ENCODE assay signal across 14 mouse cellular contexts in the genomic region with DNA sequence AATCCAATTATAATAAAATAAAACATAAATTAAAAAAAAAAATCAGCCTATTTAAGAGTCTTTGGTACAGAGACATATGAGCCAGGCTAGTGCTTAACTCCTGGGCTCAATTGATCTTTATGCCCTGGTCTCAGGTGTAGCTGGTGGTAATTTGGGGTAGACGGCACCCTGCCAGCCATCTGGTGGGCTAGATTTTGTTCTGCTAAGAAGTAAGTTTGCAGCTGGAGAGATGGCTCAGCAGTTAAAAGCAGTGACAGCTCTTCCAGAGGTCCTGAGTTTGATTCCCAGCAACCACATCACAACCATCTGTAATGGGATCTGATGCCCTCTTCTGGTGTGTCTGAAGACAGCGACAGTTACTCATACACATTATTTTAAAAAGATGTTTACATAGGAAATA.
"Had no signal": no experiment of that assay in that cellular context is flagged by ENCODE, and none has a peak within 500 bp of the region (broad histone marks: within the 10 kb centered on the region; RNA-seq: fewer than 3 reads in every experiment).

No protein-coding gene starts in this region.

- H3K4me3 ChIP-seq: limb, embryonic 13.5 days; myocyte; neural tube, embryonic 12.5 days had no signal

- ATAC-seq: midbrain, embryonic 16.5 days had no signal

- H3K27me3 ChIP-seq: limb, embryonic 13.5 days; neural tube, embryonic 12.5 days had no signal

- H3K4me1 ChIP-seq: limb, embryonic 13.5 days; neural tube, embryonic 12.5 days had no signal

- H3K27ac ChIP-seq: limb, embryonic 13.5 days; liver, embryonic 14.5 days; neural tube, embryonic 12.5 days had no signal

- DNase-seq: kidney, adult 11 months; kidney, adult 9 months; kidney, postnatal 14 days; layer of hippocampus, postnatal 36 days; left cerebral cortex, postnatal 4 days; lung, adult 18-20 months; spleen, adult 18-20 months; thymus, adult 2 months; thymus, postnatal 25 days had no signal

- H3K9me3 ChIP-seq: limb, embryonic 13.5 days; neural tube, embryonic 12.5 days had no signal

- H3K4me2 ChIP-seq: limb, embryonic 13.5 days; neural tube, embryonic 12.5 days had no signal

- H3K9ac ChIP-seq: limb, embryonic 13.5 days; liver, embryonic 14.5 days; neural tube, embryonic 12.5 days had no signal
